Mouse (Mus musculus): ENCODE measurements around the gene Mab21l3. TPM values are rescaled to one million over a fixed set of nuclear protein-coding genes. Genes with fewer than 3 reads are reported as not detected.

Gene Mab21l3
- polyA plus RNA-seq, 1 experiment: 0.35 TPM

- H3K36me3 ChIP-seq (ENCODE audit: control insufficient read depth, insufficient read depth, low read length): peaks cover 3% of the 10 kb centered on the region; the same call in 1 of the 2 replicates
- no peak overlapping the region for H3K4me3 ChIP-seq (ENCODE audit: low read depth, low read length)
- H3K27me3 ChIP-seq (ENCODE audit: control insufficient read depth, insufficient read depth, low read length): no peaks in the 10 kb centered on the region
- no peak overlapping the region for H3K27ac ChIP-seq (ENCODE audit: insufficient read depth, low read depth, low read length)
- no peak for TF ChIP-seq POLR2A (IDR thresholded peaks at IDR 0.05; ENCODE audit: low read depth, low read length)
- no peak for TF ChIP-seq CTCF (IDR thresholded peaks at IDR 0.05; ENCODE audit: extremely low read depth, insufficient read length, insufficient replicate concordance, low read depth, low read length)
- 55% methylated on average over 4 of the region's 4 CpGs for WGBS
- H3K4me1 ChIP-seq (ENCODE audit: control insufficient read depth, insufficient read depth, insufficient read length, low read length): no peaks in the 10 kb centered on the region
These were observed 18.3 kb upstream of the Mab21l3 start for GRCm38 (mm10) chr3:101867001-101867421.

GRCm38 (mm10) chr3:101861856-101862255 is 13.1 kb upstream of the Mab21l3 start:
- no peaks in the 10 kb centered on the region for H3K27me3 ChIP-seq (ENCODE audit: control insufficient read depth, insufficient read depth, low read length)
- WGBS: 75% methylated on average over 3 of the region's 3 CpGs
- no peak for TF ChIP-seq POLR2A (IDR thresholded peaks at IDR 0.05; ENCODE audit: low read depth, low read length)
- TF ChIP-seq CTCF (IDR thresholded peaks at IDR 0.05; ENCODE audit: extremely low read depth, insufficient read length, insufficient replicate concordance, low read depth, low read length): no peak
- peaks cover 8% of the 10 kb centered on the region; the same call in 1 of the 2 replicates for H3K36me3 ChIP-seq (ENCODE audit: control insufficient read depth, insufficient read depth, low read length)
- no peak overlapping the region for H3K27ac ChIP-seq (ENCODE audit: insufficient read depth, low read depth, low read length)
- no peaks in the 10 kb centered on the region for H3K4me1 ChIP-seq (ENCODE audit: control insufficient read depth, insufficient read depth, insufficient read length, low read length)
- H3K4me3 ChIP-seq (ENCODE audit: low read depth, low read length): no peak overlapping the region

- Histone ChIP-seq H3K4me1 (ENCODE audit: control insufficient read depth, insufficient read depth, insufficient read length, low read length) (no peaks in the 10 kb centered on the region), H3K27me3 (ENCODE audit: control insufficient read depth, insufficient read depth, low read length) (no peaks in the 10 kb centered on the region), H3K36me3 (ENCODE audit: control insufficient read depth, insufficient read depth, low read length) (peaks cover 8% of the 10 kb centered on the region; the same call in 1 of the 2 replicates), H3K27ac (ENCODE audit: insufficient read depth, low read depth, low read length) (no peak overlapping the region), H3K4me3 (ENCODE audit: low read depth, low read length) (no peak overlapping the region)
- TF ChIP-seq POLR2A (IDR thresholded peaks at IDR 0.05; ENCODE audit: low read depth, low read length): no peak
- no peak for TF ChIP-seq CTCF (IDR thresholded peaks at IDR 0.05; ENCODE audit: extremely low read depth, insufficient read length, insufficient replicate concordance, low read depth, low read length)
- WGBS: 89% methylated on average over 7 of the region's 7 CpGs
These were observed 11.4 kb upstream of the Mab21l3 start for GRCm38 (mm10) chr3:101860151-101860550.

GRCm38 (mm10) chr3:101859740-101860139 is 11.0 kb upstream of the Mab21l3 start:
- H3K27ac ChIP-seq (ENCODE audit: insufficient read depth, low read depth, low read length): no peak overlapping the region
- TF ChIP-seq CTCF (IDR thresholded peaks at IDR 0.05; ENCODE audit: extremely low read depth, insufficient read length, insufficient replicate concordance, low read depth, low read length): no peak
- no peak for TF ChIP-seq POLR2A (IDR thresholded peaks at IDR 0.05; ENCODE audit: low read depth, low read length)
- no peaks in the 10 kb centered on the region for H3K4me1 ChIP-seq (ENCODE audit: control insufficient read depth, insufficient read depth, insufficient read length, low read length)
- no peaks in the 10 kb centered on the region for H3K27me3 ChIP-seq (ENCODE audit: control insufficient read depth, insufficient read depth, low read length)
- peaks cover 8% of the 10 kb centered on the region; the same call in 1 of the 2 replicates for H3K36me3 ChIP-seq (ENCODE audit: control insufficient read depth, insufficient read depth, low read length)
- 88% methylated on average over 7 of the region's 7 CpGs for WGBS
- H3K4me3 ChIP-seq (ENCODE audit: low read depth, low read length): no peak overlapping the region

- WGBS: 68% methylated on average over 1 of the region's 1 CpGs
- Histone ChIP-seq H3K4me3 (ENCODE audit: low read depth, low read length) (no peak overlapping the region), H3K27me3 (ENCODE audit: control insufficient read depth, insufficient read depth, low read length) (no peaks in the 10 kb centered on the region), H3K4me1 (ENCODE audit: control insufficient read depth, insufficient read depth, insufficient read length, low read length) (no peaks in the 10 kb centered on the region), H3K27ac (ENCODE audit: insufficient read depth, low read depth, low read length) (no peak overlapping the region), H3K36me3 (ENCODE audit: control insufficient read depth, insufficient read depth, low read length) (no peaks in the 10 kb centered on the region)
- no peak for TF ChIP-seq CTCF (IDR thresholded peaks at IDR 0.05; ENCODE audit: extremely low read depth, insufficient read length, insufficient replicate concordance, low read depth, low read length)
- no peak for TF ChIP-seq POLR2A (IDR thresholded peaks at IDR 0.05; ENCODE audit: low read depth, low read length)
These were observed 5.3 kb upstream of the Mab21l3 start for GRCm38 (mm10) chr3:101854075-101854474.

- Histone ChIP-seq H3K4me3 (ENCODE audit: low read depth, low read length) (no peak overlapping the region), H3K27ac (ENCODE audit: insufficient read depth, low read depth, low read length) (no peak overlapping the region), H3K36me3 (ENCODE audit: control insufficient read depth, insufficient read depth, low read length) (no peaks in the 10 kb centered on the region), H3K27me3 (ENCODE audit: control insufficient read depth, insufficient read depth, low read length) (no peaks in the 10 kb centered on the region), H3K4me1 (ENCODE audit: control insufficient read depth, insufficient read depth, insufficient read length, low read length) (no peaks in the 10 kb centered on the region)
- no peak for TF ChIP-seq CTCF (IDR thresholded peaks at IDR 0.05; ENCODE audit: extremely low read depth, insufficient read length, insufficient replicate concordance, low read depth, low read length)
- no peak for TF ChIP-seq POLR2A (IDR thresholded peaks at IDR 0.05; ENCODE audit: low read depth, low read length)
- 29% methylated on average over 6 of the region's 6 CpGs for WGBS
These were observed 2.6 kb upstream of the Mab21l3 start for GRCm38 (mm10) chr3:101851363-101851762.

GRCm38 (mm10) chr3:101846096-101846495 is 2.7 kb downstream of the Mab21l3 start:
- H3K4me1 ChIP-seq (ENCODE audit: control insufficient read depth, insufficient read depth, insufficient read length, low read length): no peaks in the 10 kb centered on the region
- no peak overlapping the region for H3K27ac ChIP-seq (ENCODE audit: insufficient read depth, low read depth, low read length)
- H3K4me3 ChIP-seq (ENCODE audit: low read depth, low read length): no peak overlapping the region
- no peaks in the 10 kb centered on the region for H3K27me3 ChIP-seq (ENCODE audit: control insufficient read depth, insufficient read depth, low read length)
- no peaks in the 10 kb centered on the region for H3K36me3 ChIP-seq (ENCODE audit: control insufficient read depth, insufficient read depth, low read length)
- 60% methylated on average over 4 of the region's 4 CpGs for WGBS
- TF ChIP-seq CTCF (IDR thresholded peaks at IDR 0.05; ENCODE audit: extremely low read depth, insufficient read length, insufficient replicate concordance, low read depth, low read length) (no peak), POLR2A (IDR thresholded peaks at IDR 0.05; ENCODE audit: low read depth, low read length) (no peak)
